Mouse (Mus musculus) forelimb bud, embryonic 11.5 days (tissue): ENCODE measurements around the gene Tmem248.

Experiments
- DNase-seq: peaks from one replicate; pipeline ENCODE4 v3.0.0-alpha.2; 2012; ENCODE audit warnings: low read depth, low spot score

The Tmem248 gene

GRCm38 (mm10) chr5:130255799-130256525, 39.1 kb downstream of the Tmem248 start:
- DNase-seq: peak; percentile 32

DNA sequence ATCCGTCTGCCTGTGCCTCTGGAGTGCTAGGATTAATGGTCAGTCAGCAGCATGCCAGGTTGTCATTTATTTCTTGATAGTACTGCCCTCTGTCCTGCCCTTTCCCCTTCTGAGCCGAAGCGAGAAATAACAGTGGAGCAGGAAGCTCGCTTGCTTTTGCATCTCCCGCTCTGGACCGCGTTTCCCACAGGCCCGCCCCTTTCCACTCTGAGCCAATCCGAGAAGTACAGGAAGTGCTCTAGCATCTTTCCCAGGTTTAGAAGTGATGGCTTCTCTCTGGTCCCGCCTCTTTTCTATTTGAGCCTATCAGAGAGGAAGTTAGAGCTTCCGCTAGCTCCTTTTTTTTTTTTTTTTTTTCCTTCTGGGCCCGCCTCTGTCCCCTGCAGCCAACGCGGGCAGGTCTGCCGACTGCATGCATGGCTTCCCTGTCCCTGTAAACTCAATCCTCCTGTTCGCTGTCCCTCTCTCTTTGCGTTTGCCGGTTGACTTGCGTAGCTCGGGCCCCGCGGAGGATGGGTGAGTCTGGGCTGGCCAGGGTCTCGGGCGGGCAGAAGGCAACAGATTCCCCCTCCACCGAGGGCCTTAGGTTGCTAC, 39.9 kb downstream of the Tmem248 start:
- DNase-seq: peak; percentile 95

- no peak for DNase-seq
Observed at GRCm38 (mm10) chr5:130257303-130257702, 40.4 kb downstream of the Tmem248 start.

- DNase-seq: no peak
Observed at GRCm38 (mm10) chr5:130263454-130263853, 46.6 kb downstream of the Tmem248 start.

DNA sequence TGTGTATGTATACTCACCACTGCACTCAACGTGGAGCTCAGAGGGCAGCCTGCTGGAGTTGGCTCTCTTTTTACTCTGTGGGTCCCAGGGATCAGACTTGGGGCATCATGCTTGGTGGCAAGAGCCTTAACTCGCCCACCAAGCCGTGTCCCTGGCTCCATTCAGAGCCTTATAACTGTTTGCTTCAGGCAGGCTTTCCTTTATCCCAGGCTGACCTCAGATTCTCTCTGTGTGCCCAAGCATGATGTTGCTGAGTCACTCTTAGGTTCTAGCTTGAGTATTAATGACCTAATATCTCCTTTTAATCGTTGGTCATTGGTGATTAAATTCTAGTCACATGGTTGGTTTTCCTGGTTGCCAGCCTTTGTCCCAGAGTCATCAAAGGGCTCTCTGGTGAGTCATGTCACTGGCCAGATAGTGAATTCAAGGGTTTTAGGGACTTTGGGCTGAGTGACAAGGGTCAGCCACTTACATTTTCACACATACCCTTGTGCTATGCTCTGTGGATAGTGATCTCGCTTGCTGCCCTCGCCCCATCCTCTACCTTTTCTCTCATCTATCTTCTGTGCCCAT, 47.6 kb downstream of the Tmem248 start:
- no peak for DNase-seq

DNA sequence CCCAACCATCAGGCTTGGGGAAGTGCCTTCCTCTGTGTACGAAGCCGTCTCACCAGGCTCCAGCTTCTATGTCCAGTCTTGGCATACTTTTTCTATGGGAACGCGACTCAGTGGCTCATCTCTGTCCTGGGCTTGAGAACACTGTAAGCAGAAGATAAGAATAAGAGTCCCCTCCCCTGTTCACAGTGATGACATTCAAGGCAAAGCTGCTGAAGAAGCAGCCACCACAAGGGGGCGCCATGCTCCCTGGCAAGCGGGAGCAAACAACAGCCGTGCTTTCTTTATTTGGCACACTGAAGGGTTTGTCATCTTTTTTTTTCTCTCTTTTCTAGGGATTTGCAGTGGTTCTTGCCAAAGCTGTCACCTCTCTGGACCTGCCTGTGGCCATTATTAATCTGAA, 49.8 kb downstream of the Tmem248 start:
- DNase-seq: peak; percentile 23

GRCm38 (mm10) chr5:130267316-130267715, 50.4 kb downstream of the Tmem248 start:
- DNase-seq: peak; percentile 19

DNA sequence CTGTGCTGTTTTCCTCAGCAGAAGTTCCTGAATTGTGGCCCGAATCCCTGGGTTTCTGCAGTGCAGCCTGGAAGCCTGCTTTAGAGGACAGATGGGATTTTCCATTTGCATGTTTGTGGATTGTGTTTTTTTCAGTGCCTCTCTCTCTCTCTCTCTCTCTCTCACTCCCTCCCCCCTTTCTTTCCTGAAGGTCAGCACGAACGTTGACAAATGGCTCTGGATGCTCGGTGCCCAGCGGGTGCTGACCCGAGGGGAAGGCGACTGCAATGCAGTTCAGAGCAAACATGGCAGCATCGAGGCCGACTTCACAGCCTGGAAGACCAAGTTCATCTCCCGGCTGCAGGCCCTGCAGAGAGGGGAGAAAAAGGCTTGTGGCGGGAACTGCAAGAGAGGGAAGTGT, 52.1 kb downstream of the Tmem248 start:
- no peak for DNase-seq

DNA sequence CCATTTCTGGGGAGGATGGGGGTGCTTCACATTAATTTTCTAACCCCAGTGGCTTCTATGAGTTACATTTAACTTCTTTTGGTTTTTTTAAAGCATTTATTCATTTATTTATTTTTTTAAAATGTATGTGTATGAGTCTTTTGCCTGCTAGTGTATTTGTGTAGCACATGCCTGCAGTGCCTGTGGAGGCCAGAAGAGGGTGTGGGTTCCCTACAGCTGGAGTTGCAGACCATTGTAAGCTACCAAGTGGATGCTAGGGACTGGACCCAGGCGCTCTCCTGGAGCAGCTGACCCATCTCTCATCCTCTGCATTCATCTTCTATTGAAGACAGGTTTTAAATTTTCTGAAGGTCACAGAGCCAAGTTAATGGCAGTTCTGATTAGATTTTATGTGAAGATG, 55.5 kb downstream of the Tmem248 start:
- DNase-seq: no peak

- no peak for DNase-seq
Observed at GRCm38 (mm10) chr5:130273046-130273445, 56.2 kb downstream of the Tmem248 start.

GRCm38 (mm10) chr5:130275509-130275908, 58.6 kb downstream of the Tmem248 start:
- DNase-seq: peak; percentile 35

- no peak for DNase-seq
Observed at GRCm38 (mm10) chr5:130278011-130278472, 61.2 kb downstream of the Tmem248 start.

- DNase-seq: no peak
Observed at GRCm38 (mm10) chr5:130283079-130283732, 66.3 kb downstream of the Tmem248 start.

DNA sequence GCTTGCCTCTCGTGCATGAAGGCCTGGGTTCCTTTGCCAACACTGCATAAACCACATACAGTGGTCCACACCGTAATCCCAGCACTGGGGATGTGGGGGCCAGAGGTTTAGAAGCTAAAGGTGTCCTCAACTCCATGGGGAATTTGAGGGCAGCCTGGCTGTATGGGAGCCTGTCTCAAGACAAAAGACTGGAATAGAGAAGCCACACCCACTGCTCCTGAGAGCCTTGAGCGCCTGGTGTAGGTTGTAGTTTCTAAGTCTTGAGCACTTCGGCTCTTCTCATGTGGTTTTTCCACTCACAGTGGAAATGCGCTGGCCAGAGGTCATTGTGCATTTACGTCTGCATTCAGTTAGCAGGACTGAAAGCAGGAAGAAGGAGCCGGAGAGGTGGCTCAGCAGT, 71.2 kb downstream of the Tmem248 start:
- no peak for DNase-seq

- DNase-seq: no peak
Observed at GRCm38 (mm10) chr5:130290242-130290641, 73.4 kb downstream of the Tmem248 start.

GRCm38 (mm10) chr5:130290775-130291174, 73.9 kb downstream of the Tmem248 start:
- DNase-seq: no peak

DNA sequence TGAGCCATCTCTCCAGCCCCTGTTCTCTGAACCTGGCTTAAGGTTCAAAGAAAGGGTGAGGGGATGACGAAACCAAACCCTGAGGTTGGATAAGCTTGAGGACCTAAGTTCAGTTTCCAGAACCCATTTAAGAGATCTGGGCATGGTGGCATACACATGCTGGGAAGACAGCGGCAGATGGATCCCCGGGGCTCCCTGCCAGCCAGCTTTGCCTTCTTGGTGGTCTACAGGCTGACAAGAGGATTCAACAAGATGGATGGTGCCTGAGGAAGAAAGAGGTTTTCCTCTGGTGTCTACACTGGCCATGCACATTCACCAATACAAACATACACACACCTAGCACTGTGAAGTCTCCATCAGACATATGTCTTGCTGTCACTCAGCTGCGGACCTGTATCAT, 76.1 kb downstream of the Tmem248 start:
- no peak for DNase-seq
